Mouse (Mus musculus) ovary, postnatal 14 days (tissue): ENCODE data around the gene Vav3.

Experiments
- DNase-seq: peaks from one replicate; pipeline ENCODE4 v3.0.0; 2022; ENCODE audit warnings: low spot score

Gene Vav3

GRCm38 (mm10) chr3:109499861-109500456 is 159.5 kb downstream of the Vav3 start:
- DNase-seq: no peak

GRCm38 (mm10) chr3:109509784-109510183 is 169.3 kb downstream of the Vav3 start:
- DNase-seq: no peak

- no peak for DNase-seq
Measured at GRCm38 (mm10) chr3:109511849-109512248, 171.4 kb downstream of the Vav3 start.

GRCm38 (mm10) chr3:109515479-109515878 is 175.0 kb downstream of the Vav3 start:
- no peak for DNase-seq

- no peak for DNase-seq
Measured at GRCm38 (mm10) chr3:109516372-109516771, 175.9 kb downstream of the Vav3 start.

- DNase-seq: no peak
Measured at GRCm38 (mm10) chr3:109522115-109522514, 181.7 kb downstream of the Vav3 start.

GRCm38 (mm10) chr3:109525825-109526224 is 185.4 kb downstream of the Vav3 start:
- no peak for DNase-seq

- DNase-seq: peak; percentile 77
Measured at GRCm38 (mm10) chr3:109526246-109526645, 185.8 kb downstream of the Vav3 start.

- DNase-seq: no peak
Measured at GRCm38 (mm10) chr3:109526651-109527050, 186.2 kb downstream of the Vav3 start.

GRCm38 (mm10) chr3:109528688-109529087 is 188.2 kb downstream of the Vav3 start:
- no peak for DNase-seq

- DNase-seq: no peak
Measured at GRCm38 (mm10) chr3:109537686-109538085, 197.2 kb downstream of the Vav3 start.

- no peak for DNase-seq
Measured at GRCm38 (mm10) chr3:109540009-109540408, 199.6 kb downstream of the Vav3 start.

GRCm38 (mm10) chr3:109544476-109545221 is 204.2 kb downstream of the Vav3 start:
- DNase-seq: no peak

- no peak for DNase-seq
Measured at GRCm38 (mm10) chr3:109557329-109557728, 216.9 kb downstream of the Vav3 start.

GRCm38 (mm10) chr3:109561295-109561694 is 220.8 kb downstream of the Vav3 start:
- DNase-seq: no peak

- DNase-seq: no peak
Measured at GRCm38 (mm10) chr3:109561776-109562175, 221.3 kb downstream of the Vav3 start.

GRCm38 (mm10) chr3:109562268-109562667 is 221.8 kb downstream of the Vav3 start:
- no peak for DNase-seq

GRCm38 (mm10) chr3:109564443-109564842 is 224.0 kb downstream of the Vav3 start:
- DNase-seq: no peak

- no peak for DNase-seq
Measured at GRCm38 (mm10) chr3:109568542-109569265, 228.3 kb downstream of the Vav3 start.

GRCm38 (mm10) chr3:109571483-109571882 is 231.0 kb downstream of the Vav3 start:
- DNase-seq: no peak

- DNase-seq: no peak
Measured at GRCm38 (mm10) chr3:109572871-109573270, 232.4 kb downstream of the Vav3 start.

GRCm38 (mm10) chr3:109573549-109574146 is 233.2 kb downstream of the Vav3 start:
- DNase-seq: no peak

GRCm38 (mm10) chr3:109574161-109574560 is 233.7 kb downstream of the Vav3 start:
- DNase-seq: no peak
